19 mouse cellular contexts compared by ENCODE assay signal in genomic region chr1:38150086-38150485, GRCm38 (mm10). TPM values are rescaled to one million over a fixed set of nuclear protein-coding genes. Genes with fewer than 3 reads are reported as not detected.
DNase-seq lines count a peak whose midpoint lies in the region; ATAC-seq lines count a peak whose summit lies in the region.
"Had no signal": no experiment of that assay in that cellular context is flagged by ENCODE, and none has a peak within 500 bp of the region (broad histone marks: within the 10 kb centered on the region; RNA-seq: fewer than 3 reads in every experiment).

No protein-coding gene starts in this region.

- peak; percentile 30; the same call in 1 of the 2 replicates for ATAC-seq in neutrophil, adult 5-6 weeks (ENCODE audit: extremely low read depth, insufficient number of reproducible peaks, low FRiP score, poor library complexity, severe bottlenecking)
- ATAC-seq: activated CD4-positive, CD25-positive, alpha-beta regulatory T cell, adult 4 months; forebrain, embryonic 13.5 days; forebrain, embryonic 15.5 days; forebrain, postnatal 0 days; Patski had no signal

- DNase-seq in A20 (ENCODE audit: low read depth, low spot score): peak; percentile 85
- DNase-seq in B cell, adult 2 months: peak; percentile 24 to 30
- DNase-seq in layer of hippocampus, adult 9-11 months: no peak
- DNase-seq in kidney, adult 8-10 months: no peak
- DNase-seq in layer of hippocampus, adult 8-10 months (ENCODE audit: low spot score in 2 of 2): no peak
- DNase-seq: adrenal gland, adult 8-10 months; adrenal gland, postnatal 14 days; adrenal gland, postnatal 36 days; cerebellum, adult 11-12 months; cerebellum, adult 2 months; cerebellum, adult 9-10 months; cerebellum, postnatal 10 days; cerebellum, postnatal 25 days; forebrain, postnatal 0 days had no signal

RNA-seq across cellular contexts. Expression of gene Rev1, which starts 20.5 kb away (rescaled TPM):
- 36.9 and 41.4 TPM in 2 replicates for total RNA-seq in neutrophil, adult 5-6 weeks (2017)
- total RNA-seq in layer of hippocampus, adult 8-10 months (2022): 10 to 100 TPM; 39.3 to 45.4 (median 43.0) TPM

Comparison
In these comparisons a context has a peak if more than half of its experiments do, and no peak if none do; other contexts are left out.
1. DNase-seq: peak in A20 (single experiment) and B cell, adult 2 months (2 of 2); none in layer of hippocampus, adult 9-11 months (single experiment), kidney, adult 8-10 months (0 of 2) and layer of hippocampus, adult 8-10 months (0 of 2).